Mouse (Mus musculus) midbrain, postnatal 0 days (tissue): ENCODE results near the gene Fam114a2. TPM values are rescaled to one million over a fixed set of nuclear protein-coding genes. Genes with fewer than 3 reads are reported as not detected.

Source experiments
- ATAC-seq: fragments of 200-750 bp; cut with Nextera tagmentation; 2 replicates; pipeline ENCODE4 v1.8.0; 2017; ENCODE audit warnings: moderate number of reproducible peaks, mild to moderate bottlenecking, moderate TSS enrichment, moderate library complexity; ENCODE audit not compliant: low FRiP score
- DNase-seq: peaks from one replicate; pipeline ENCODE4 v3.0.0-alpha.2; 2015; ENCODE audit warnings: low spot score
- H3K27ac ChIP-seq: fragments of 300-500 bp; sonication (generic); 2 replicates; pipeline ENCODE4 v1.5.1; 2014; ENCODE audit warnings: low read depth, mild to moderate bottlenecking, low read length, mixed read lengths
- H3K27me3 ChIP-seq: fragments of 300-500 bp; sonication (generic); 2 replicates; pipeline ENCODE4 v1.6.1; 2014; ENCODE audit warnings: low read length, control low read depth, mixed read lengths; ENCODE audit not compliant: insufficient read depth
- H3K36me3 ChIP-seq: fragments of 300-500 bp; sonication (generic); 2 replicates; pipeline ENCODE4 v1.6.1; 2014; ENCODE audit warnings: low read length, control low read depth, mixed read lengths; ENCODE audit not compliant: insufficient read depth
- H3K4me1 ChIP-seq: fragments of 300-500 bp; sonication (generic); 2 replicates; pipeline ENCODE4 v1.6.1; 2014; ENCODE audit warnings: mild to moderate bottlenecking, control low read depth, antibody characterized with exemption, low read length, mixed read lengths; ENCODE audit not compliant: insufficient read depth
- H3K4me2 ChIP-seq: fragments of 300-500 bp; sonication (generic); 2 replicates; pipeline ENCODE4 v1.6.1; 2014; ENCODE audit warnings: low read depth, mild to moderate bottlenecking, low read length, mixed read lengths; ENCODE audit not compliant: poor library complexity, severe bottlenecking
- H3K4me3 ChIP-seq: fragments of 300-500 bp; sonication (generic); 2 replicates; pipeline ENCODE4 v1.5.1; 2014; ENCODE audit warnings: low read depth, mild to moderate bottlenecking, low read length, moderate library complexity
- H3K9ac ChIP-seq: fragments of 300-500 bp; sonication (generic); replicated peaks from 2 replicates; pipeline ENCODE4 v1.6.1; 2014; ENCODE audit warnings: mild to moderate bottlenecking, low read length, moderate library complexity, mixed read lengths; ENCODE audit not compliant: poor library complexity, severe bottlenecking
- H3K9me3 ChIP-seq: fragments of 300-500 bp; sonication (generic); 2 replicates; pipeline ENCODE4 v1.6.1; 2016; ENCODE audit warnings: low read length, control low read depth
- CTCF ChIP-seq: IDR thresholded peaks from 2 replicates; pipeline ENCODE4 v1.5.1; 2016; ENCODE audit warnings: antibody characterized with exemption, mild to moderate bottlenecking
- WGBS: fragments of 180-500 bp; shearing (Covaris S2); extraction: QIAGEN DNeasy Blood & Tissue Kit; methylation state at CpG from one replicate; pipeline ENCODE4 v1.1.7; 2014; 5-methylcytosine and 5-hydroxymethylcytosine counted together
- polyA plus RNA-seq: library from polyadenylated mRNA; unstranded; fragments of >200 nt; fragmentation: Nextera tagmentation; extraction: Ambion mirVana; gene quantifications from 2 replicates; pipeline ENCODE4 v1.2.1, GENCODE M21; 2015
- total RNA-seq: library from RNA; depleted of rRNA; stranded (reverse); fragments of >200 nt; gene quantifications from 2 replicates; pipeline ENCODE4 v1.2.3, GENCODE M21; 2014

Fam114a2 gene
- total and polyA plus RNA-seq, 2 experiments from 2014 or later = 29.5 to 51.1 TPM

GRCm38 (mm10) chr11:57551016-57551415 is 32.6 kb upstream of the Fam114a2 start:
- H3K36me3 ChIP-seq = no peaks in the 10 kb centered on the region
- DNase-seq = no peak
- no peak overlapping the region for H3K9ac ChIP-seq
- WGBS = 91% methylated on average over 8 of the region's 8 CpGs
- no peaks in the 10 kb centered on the region for H3K27me3 ChIP-seq
- H3K27ac ChIP-seq = no peak overlapping the region
- H3K4me3 ChIP-seq = no peak overlapping the region
- no peak for ATAC-seq
- H3K4me1 ChIP-seq = peaks cover 6% of the 10 kb centered on the region; the same call in 1 of the 2 replicates
- no peak overlapping the region for H3K4me2 ChIP-seq
- no peak for TF ChIP-seq CTCF
- no peaks in the 10 kb centered on the region for H3K9me3 ChIP-seq

GRCm38 (mm10) chr11:57550230-57550629 is 31.8 kb upstream of the Fam114a2 start:
- ATAC-seq (no peak), DNase-seq (no peak)
- TF ChIP-seq CTCF = peak; percentile 59
- Histone ChIP-seq H3K9ac (no peak overlapping the region), H3K27me3 (no peaks in the 10 kb centered on the region), H3K4me1 (peaks cover 6% of the 10 kb centered on the region; the same call in 1 of the 2 replicates), H3K4me3 (no peak overlapping the region), H3K9me3 (no peaks in the 10 kb centered on the region), H3K27ac (no peak overlapping the region), H3K36me3 (no peaks in the 10 kb centered on the region), H3K4me2 (no peak overlapping the region)
- 95% methylated on average over 2 of the region's 2 CpGs for WGBS

- peaks cover 6% of the 10 kb centered on the region; the same call in 1 of the 2 replicates for H3K4me1 ChIP-seq
- TF ChIP-seq CTCF = peak; percentile 99
- H3K4me3 ChIP-seq = no peak overlapping the region
- no peak overlapping the region for H3K9ac ChIP-seq
- H3K27ac ChIP-seq = no peak overlapping the region
- ATAC-seq (peak; percentile 57; the same call in 1 of the 2 replicates), DNase-seq (peak; percentile 91)
- 19% methylated on average over 18 of the region's 18 CpGs for WGBS
- H3K36me3 ChIP-seq = no peaks in the 10 kb centered on the region
- H3K9me3 ChIP-seq = no peaks in the 10 kb centered on the region
- H3K4me2 ChIP-seq = no peak overlapping the region
- H3K27me3 ChIP-seq = no peaks in the 10 kb centered on the region
These were observed 30.5 kb upstream of the Fam114a2 start for GRCm38 (mm10) chr11:57548618-57549550.

- DNase-seq (no peak), ATAC-seq (no peak)
- Histone ChIP-seq H3K9ac (no peak overlapping the region), H3K27ac (no peak overlapping the region), H3K4me3 (no peak overlapping the region), H3K9me3 (no peaks in the 10 kb centered on the region), H3K27me3 (no peaks in the 10 kb centered on the region), H3K36me3 (no peaks in the 10 kb centered on the region), H3K4me1 (no peaks in the 10 kb centered on the region), H3K4me2 (no peak overlapping the region)
- TF ChIP-seq CTCF = no peak
- 57% methylated on average over 2 of the region's 2 CpGs for WGBS
These were observed 22.3 kb upstream of the Fam114a2 start for GRCm38 (mm10) chr11:57540681-57541080.

- Histone ChIP-seq H3K27ac (no peak overlapping the region), H3K4me2 (no peak overlapping the region), H3K9me3 (no peaks in the 10 kb centered on the region), H3K4me3 (no peak overlapping the region), H3K36me3 (no peaks in the 10 kb centered on the region), H3K4me1 (no peaks in the 10 kb centered on the region), H3K27me3 (no peaks in the 10 kb centered on the region), H3K9ac (no peak overlapping the region)
- DNase-seq (no peak), ATAC-seq (no peak)
- 0 out of 2 replicates have a peak, but pooled peaks have one; percentile 11 for TF ChIP-seq CTCF
- WGBS = 71% methylated on average over 5 of the region's 5 CpGs
These were observed 21.5 kb upstream of the Fam114a2 start for GRCm38 (mm10) chr11:57539841-57540418.

GRCm38 (mm10) chr11:57535912-57536311 is 17.5 kb upstream of the Fam114a2 start:
- no peaks in the 10 kb centered on the region for H3K9me3 ChIP-seq
- H3K9ac ChIP-seq = no peak overlapping the region
- DNase-seq (no peak), ATAC-seq (no peak)
- TF ChIP-seq CTCF = no peak
- H3K27ac ChIP-seq = no peak overlapping the region
- peaks cover 2% of the 10 kb centered on the region for H3K4me1 ChIP-seq
- no peak overlapping the region for H3K4me3 ChIP-seq
- WGBS = 84% methylated on average over 5 of the region's 5 CpGs
- H3K36me3 ChIP-seq = peaks cover 4% of the 10 kb centered on the region; the same call in 1 of the 2 replicates
- H3K27me3 ChIP-seq = no peaks in the 10 kb centered on the region
- H3K4me2 ChIP-seq = no peak overlapping the region
